In genomic region chr8:10634421-10634820, GRCm38 (mm10) we compare ENCODE assay signal across 9 mouse cellular contexts.
DNase-seq lines count a peak whose midpoint lies in the region; ATAC-seq and TF ChIP-seq lines count a peak whose summit lies in the region.
"Had no signal": no experiment of that assay in that cellular context is flagged by ENCODE, and none has a peak within 500 bp of the region (broad histone marks: within the 10 kb centered on the region; RNA-seq: fewer than 3 reads in every experiment).

No protein-coding gene starts in this region.

- no peak overlapping the region for H3K9ac ChIP-seq in CH12.LX (ENCODE audit: insufficient read depth, low read depth)
- no peak overlapping the region for H3K9ac ChIP-seq in hindbrain, embryonic 13.5 days

- WGBS in hindbrain, embryonic 13.5 days = 62% methylated on average over 13 of the region's 13 CpGs
- 64% methylated on average over 13 of the region's 13 CpGs for WGBS in heart, embryonic 10.5 days

- H3K9me3 ChIP-seq in CH12.LX (replicated peaks; ENCODE audit: low read length) = no peaks in the 10 kb centered on the region
- no peaks in the 10 kb centered on the region for H3K9me3 ChIP-seq in hindbrain, embryonic 13.5 days
- H3K9me3 ChIP-seq in heart, embryonic 10.5 days = no peaks in the 10 kb centered on the region

- ATAC-seq in hindbrain, embryonic 13.5 days (ENCODE audit: low FRiP score) = peak; percentile 63; the same call in 1 of the 2 replicates
- ATAC-seq: lung, postnatal 0 days had no signal

- H3K4me3 ChIP-seq in CH12.LX (replicated peaks in 1 of 3; ENCODE audit: low read depth in 2 of 3, low read length in 2 of 3, poor library complexity in 1 of 3) = no peak overlapping the region
- H3K4me3 ChIP-seq in hindbrain, embryonic 13.5 days = no peak overlapping the region
- no peak overlapping the region for H3K4me3 ChIP-seq in heart, embryonic 10.5 days

- no peaks in the 10 kb centered on the region for H3K36me3 ChIP-seq in CH12.LX (replicated peaks in 1 of 2; ENCODE audit: control insufficient read depth in 1 of 2, insufficient read depth in 1 of 2, low read length in 1 of 2)
- no peaks in the 10 kb centered on the region for H3K36me3 ChIP-seq in hindbrain, embryonic 13.5 days
- no peaks in the 10 kb centered on the region for H3K36me3 ChIP-seq in heart, embryonic 10.5 days

- dilution Hi-C loops in CH12.LX (cut with MboI; ENCODE audit: extremely low pct_ligation_motif_present, extremely low pct_unique_long_range_greater_than_20kb, low sequenced_read_pairs) = no loop called here

- TF ChIP-seq RAD21 in CH12.LX (IDR thresholded peaks at IDR 0.05; ENCODE audit: low read depth, low read length) = no peak

- no peaks in the 10 kb centered on the region for H3K79me2 ChIP-seq in CH12.LX (replicated peaks; ENCODE audit: control insufficient read depth, extremely low read depth, insufficient read depth, poor library complexity, severe bottlenecking)

- TF ChIP-seq EP300 in CH12.LX (IDR thresholded peaks at IDR 0.05; ENCODE audit: low read length) = no peak

- H3K4me1 ChIP-seq in CH12.LX (ENCODE audit: control insufficient read depth in 1 of 2, insufficient read depth in 2 of 2) = peaks cover 0 to 6% of the 10 kb centered on the region in 2 experiments; a peak in 2 of 4 replicates
- H3K4me1 ChIP-seq in hindbrain, embryonic 13.5 days (replicated peaks) = peaks cover 19% of the 10 kb centered on the region
- peaks cover 16% of the 10 kb centered on the region for H3K4me1 ChIP-seq in heart, embryonic 10.5 days

- peak; percentile 22 to 25 for DNase-seq in layer of hippocampus, postnatal 10 days (ENCODE audit: low spot score in 2 of 2)
- no peak for DNase-seq in layer of hippocampus, postnatal 25 days (ENCODE audit: extremely low spot score in 1 of 2, low spot score in 1 of 2)
- peak; percentile 1 to 8 for DNase-seq in B cell, adult 2 months
- DNase-seq in CH12.LX (ENCODE audit: extremely low read depth) = no peak
- DNase-seq in natural killer cell, adult 2 months (ENCODE audit: low spot score in 2 of 2) = no peak
- no peak for DNase-seq in heart, embryonic 10.5 days (ENCODE audit: low spot score)
- DNase-seq: layer of hippocampus, postnatal 36 days had no signal

- in situ Hi-C loops in CH12.LX (cut with MboI; ENCODE audit: low pct_ligation_motif_present, low pct_unique_long_range_greater_than_20kb, low sequenced_read_pairs) = no loop called here

- H3K27ac ChIP-seq in CH12.LX (ENCODE audit: insufficient read depth, low read depth) = no peak overlapping the region
- no peak overlapping the region for H3K27ac ChIP-seq in hindbrain, embryonic 13.5 days
- no peak overlapping the region for H3K27ac ChIP-seq in heart, embryonic 10.5 days

- no peak for TF ChIP-seq POLR2A in CH12.LX (IDR thresholded peaks at IDR 0.05; ENCODE audit: low read depth, low read length)

- H3K27me3 ChIP-seq in CH12.LX (replicated peaks) = no peaks in the 10 kb centered on the region
- 0 out of 2 replicates have a peak, but pooled peaks cover 2% of the 10 kb centered on the region for H3K27me3 ChIP-seq in hindbrain, embryonic 13.5 days
- no peaks in the 10 kb centered on the region for H3K27me3 ChIP-seq in heart, embryonic 10.5 days (ENCODE audit: insufficient read depth, poor library complexity, severe bottlenecking)

- TF ChIP-seq CTCF in CH12.LX (conservative IDR thresholded peaks at IDR 0.05 in 1 of 2, IDR thresholded peaks at IDR 0.05 in 1 of 2; ENCODE audit: low read depth in 2 of 2, low read length in 2 of 2) = no peak

- H3K4me2 ChIP-seq in CH12.LX (ENCODE audit: insufficient read depth, low read depth, poor library complexity, severe bottlenecking) = no peak overlapping the region
- no peak overlapping the region for H3K4me2 ChIP-seq in hindbrain, embryonic 13.5 days

TF ChIP-seq in CH12.LX, 34 proteins besides CTCF, POLR2A, EP300 and RAD21:
- no peak for TF ChIP-seq RCOR1 (conservative IDR thresholded peaks at IDR 0.05; ENCODE audit: low read depth, low read length)
- peak; percentile 56 for TF ChIP-seq BHLHE40 (IDR thresholded peaks at IDR 0.05; ENCODE audit: low read depth, low read length)
- no peak for TF ChIP-seq CHD1 (IDR thresholded peaks at IDR 0.05; ENCODE audit: low read depth, low read length)

Comparison
In these comparisons a context has a peak if more than half of its experiments do, and no peak if none do; other contexts are left out.
1. DNase-seq: peak in layer of hippocampus, postnatal 10 days (2 of 2) and B cell, adult 2 months (2 of 2); none in layer of hippocampus, postnatal 25 days (0 of 2), CH12.LX (single experiment), natural killer cell, adult 2 months (0 of 2) and heart, embryonic 10.5 days (single experiment).